Mouse (Mus musculus) small intestine, adult 2 months (tissue): ENCODE data around the gene Cox6b2.

Experiments
- CTCF ChIP-seq: fragments of 200-500 bp; IDR thresholded peaks from 2 replicates; pipeline ENCODE4 v1.5.1; 2012; ENCODE audit warnings: low read depth, mild to moderate bottlenecking, control low read depth, inconsistent platforms, low read length, moderate library complexity, mixed read lengths; ENCODE audit not compliant: insufficient replicate concordance, insufficient read length; ENCODE audit errors: extremely low read depth
- POLR2A ChIP-seq: fragments of 200-500 bp; IDR thresholded peaks from 2 replicates; pipeline ENCODE4 v1.6.1; 2012; ENCODE audit warnings: low read depth, mild to moderate bottlenecking, control low read depth, inconsistent platforms, low read length, moderate library complexity

- TF ChIP-seq CTCF (no peak), POLR2A (no peak)
Observed at GRCm38 (mm10) chr7:4802247-4802646, 49.4 kb upstream of the Cox6b2 start.
